Mouse (Mus musculus) MEL (cell line): Measurements from ENCODE around the gene Cyp1a2. TPM values are rescaled to one million over a fixed set of nuclear protein-coding genes. Genes with fewer than 3 reads are reported as not detected.

Experiments
- DNase-seq: peaks from one replicate; pipeline ENCODE4 v3.0.0; 2011; ENCODE audit warnings: low read depth, low spot score
- H3K27ac ChIP-seq: 2 replicates; pipeline ENCODE4 v1.5.1; 2012; ENCODE audit warnings: low read depth, mild to moderate bottlenecking, control low read depth, low read length, moderate library complexity; ENCODE audit not compliant: control insufficient read depth
- H3K27me3 ChIP-seq, 2 experiments: fragments of 150-350 bp in 1 of 2; sonication (generic) in 1 of 2; 2 replicates each; pipeline ENCODE4 v1.6.1; 2012; ENCODE audit warnings: low read length in 2 of 2, mild to moderate bottlenecking in 2 of 2, improper control_type of control experiment in 1 of 2, moderate library complexity in 1 of 2; ENCODE audit not compliant: insufficient read depth in 2 of 2, control insufficient read depth in 1 of 2
- H3K36me3 ChIP-seq, 2 experiments: 2 replicates each; pipeline ENCODE4 v1.6.1; 2012 to 2014; ENCODE audit warnings: low read length in 2 of 2, improper control_type of control experiment in 1 of 2, inconsistent platforms in 1 of 2, mild to moderate bottlenecking in 1 of 2; ENCODE audit not compliant: insufficient read depth in 2 of 2, control insufficient read depth in 1 of 2
- H3K4me1 ChIP-seq, 2 experiments: fragments of 150-350 bp in 1 of 2; sonication (generic) in 1 of 2; 2 replicates each; pipeline ENCODE4 v1.6.1; 2012; ENCODE audit warnings: low read length in 2 of 2, improper control_type of control experiment in 1 of 2, mild to moderate bottlenecking in 1 of 2; ENCODE audit not compliant: insufficient read depth in 2 of 2, control insufficient read depth in 1 of 2
- H3K4me3 ChIP-seq, 2 experiments: fragments of 150-350 bp in 1 of 2; sonication (generic) in 1 of 2; 2 replicates each; pipeline ENCODE4 v1.5.1; 2012; ENCODE audit warnings: low read depth in 2 of 2, low read length in 2 of 2, mild to moderate bottlenecking in 2 of 2, moderate library complexity in 2 of 2, control low read depth in 1 of 2, improper control_type of control experiment in 1 of 2; ENCODE audit not compliant: control insufficient read depth in 1 of 2, insufficient read depth in 1 of 2
- H3K79me2 ChIP-seq: 2 replicates; pipeline ENCODE4 v1.6.1; 2012; ENCODE audit warnings: mild to moderate bottlenecking, low read length, moderate library complexity; ENCODE audit not compliant: control insufficient read depth, poor library complexity, insufficient read depth
- H3K9ac ChIP-seq: 2 replicates; pipeline ENCODE4 v1.6.1; 2012; ENCODE audit warnings: low read depth, mild to moderate bottlenecking, control low read depth, low read length, moderate library complexity; ENCODE audit not compliant: control insufficient read depth, poor library complexity, severe bottlenecking
- H3K9me3 ChIP-seq: fragments of 150-350 bp; sonication (generic); replicated peaks from 2 replicates; pipeline ENCODE4 v1.6.1; 2012; ENCODE audit warnings: mild to moderate bottlenecking, low read length, improper control_type of control experiment, moderate library complexity; ENCODE audit not compliant: insufficient read depth
- BHLHE40 ChIP-seq: IDR thresholded peaks from 2 replicates; pipeline ENCODE4 v1.6.1; 2012; ENCODE audit warnings: low read depth, mild to moderate bottlenecking, inconsistent platforms, low read length, improper control_type of control experiment, borderline replicate concordance
- CHD1 ChIP-seq: IDR thresholded peaks from 2 replicates; pipeline ENCODE4 v1.6.1; 2012; ENCODE audit warnings: low read depth, mild to moderate bottlenecking, inconsistent platforms, low read length, improper control_type of control experiment
- CHD2 ChIP-seq: IDR thresholded peaks from 2 replicates; pipeline ENCODE4 v1.6.1; 2011; ENCODE audit warnings: low read length, improper control_type of control experiment
- E2F4 ChIP-seq: IDR thresholded peaks from 2 replicates; pipeline ENCODE4 v1.6.1; 2011; ENCODE audit warnings: low read depth, low read length, improper control_type of control experiment, borderline replicate concordance
- ELF1 ChIP-seq: IDR thresholded peaks from 2 replicates; pipeline ENCODE4 v1.6.1; 2014; ENCODE audit warnings: low read depth, mild to moderate bottlenecking, inconsistent platforms, low read length, improper control_type of control experiment, moderate library complexity
- ETS1 ChIP-seq: IDR thresholded peaks from 2 replicates; pipeline ENCODE4 v1.6.1; 2012; ENCODE audit warnings: low read depth, mild to moderate bottlenecking, inconsistent platforms, low read length, improper control_type of control experiment, moderate library complexity
- GABPA ChIP-seq: IDR thresholded peaks from 2 replicates; pipeline ENCODE4 v1.6.1; 2012; ENCODE audit warnings: low read depth, mild to moderate bottlenecking, inconsistent platforms, low read length, improper control_type of control experiment, moderate library complexity
- GATA1 ChIP-seq: IDR thresholded peaks from 2 replicates; pipeline ENCODE4 v1.6.1; 2011; ENCODE audit warnings: low read depth, low read length, improper control_type of control experiment
- HCFC1 ChIP-seq: IDR thresholded peaks from 2 replicates; pipeline ENCODE4 v1.6.1; 2012; ENCODE audit warnings: low read depth, mild to moderate bottlenecking, inconsistent platforms, low read length, improper control_type of control experiment, moderate library complexity
- JUND ChIP-seq: IDR thresholded peaks from 2 replicates; pipeline ENCODE4 v1.6.1; 2011; ENCODE audit warnings: low read depth, mild to moderate bottlenecking, improper control_type of control experiment, low read length
- MAX ChIP-seq: IDR thresholded peaks from 2 replicates; pipeline ENCODE4 v1.6.1; 2011; ENCODE audit warnings: low read length, improper control_type of control experiment
- MAZ ChIP-seq: IDR thresholded peaks from 2 replicates; pipeline ENCODE4 v1.6.1; 2012; ENCODE audit warnings: low read depth, mild to moderate bottlenecking, inconsistent platforms, low read length, improper control_type of control experiment
- MEF2A ChIP-seq: IDR thresholded peaks from 2 replicates; pipeline ENCODE4 v1.6.1; 2014; ENCODE audit warnings: low read depth, mild to moderate bottlenecking, inconsistent platforms, low read length, improper control_type of control experiment; ENCODE audit not compliant: poor library complexity, insufficient replicate concordance, severe bottlenecking; ENCODE audit errors: extremely low read depth
- MXI1 ChIP-seq: IDR thresholded peaks from 2 replicates; pipeline ENCODE4 v1.6.1; 2011; ENCODE audit warnings: mild to moderate bottlenecking, low read depth, low read length, improper control_type of control experiment
- NELFE ChIP-seq: IDR thresholded peaks from 2 replicates; pipeline ENCODE4 v1.6.1; 2011; ENCODE audit warnings: low read depth, low read length, improper control_type of control experiment
- NRF1 ChIP-seq: IDR thresholded peaks from 2 replicates; pipeline ENCODE4 v1.6.1; 2014; ENCODE audit warnings: low read depth, mild to moderate bottlenecking, inconsistent platforms, low read length, improper control_type of control experiment, moderate library complexity; ENCODE audit not compliant: poor library complexity, insufficient read depth, severe bottlenecking
- POLR2A ChIP-seq, 2 experiments: IDR thresholded peaks; 2 replicates each; pipeline ENCODE4 v1.6.1; 2011 to 2012; ENCODE audit warnings: low read length in 2 of 2, mild to moderate bottlenecking in 2 of 2, control low read depth in 1 of 2, improper control_type of control experiment in 1 of 2, low read depth in 1 of 2, moderate library complexity in 1 of 2; ENCODE audit not compliant: control insufficient read depth in 1 of 2, insufficient read depth in 1 of 2, poor library complexity in 1 of 2
- POLR2AphosphoS2 ChIP-seq: IDR thresholded peaks from 2 replicates; pipeline ENCODE4 v1.6.1; 2011; ENCODE audit warnings: low read length, improper control_type of control experiment
- POLR2AphosphoS5 ChIP-seq: IDR thresholded peaks from 2 replicates; pipeline ENCODE4 v1.6.1; 2012; ENCODE audit warnings: low read depth, borderline replicate concordance, mild to moderate bottlenecking, inconsistent platforms, low read length, moderate library complexity, mixed read lengths
- RAD21 ChIP-seq: IDR thresholded peaks from 2 replicates; pipeline ENCODE4 v1.6.1; 2011; ENCODE audit warnings: mild to moderate bottlenecking, low read depth, low read length, improper control_type of control experiment
- RCOR1 ChIP-seq: IDR thresholded peaks from 2 replicates; pipeline ENCODE4 v1.6.1; 2012; ENCODE audit warnings: low read depth, mild to moderate bottlenecking, inconsistent platforms, low read length, improper control_type of control experiment
- SIN3A ChIP-seq: IDR thresholded peaks from 2 replicates; pipeline ENCODE4 v1.6.1; 2012; ENCODE audit warnings: low read length, improper control_type of control experiment, inconsistent platforms
- TCF12 ChIP-seq: IDR thresholded peaks from 2 replicates; pipeline ENCODE4 v1.6.1; 2014; ENCODE audit warnings: low read depth, mild to moderate bottlenecking, inconsistent platforms, low read length, improper control_type of control experiment, moderate library complexity
- USF1 ChIP-seq: IDR thresholded peaks from 2 replicates; pipeline ENCODE4 v1.6.1; 2014; ENCODE audit warnings: low read depth, mild to moderate bottlenecking, inconsistent platforms, low read length, improper control_type of control experiment, moderate library complexity
- USF2 ChIP-seq, 2 experiments: IDR thresholded peaks; 2 replicates each; pipeline ENCODE4 v1.6.1; 2011 to 2012; ENCODE audit warnings: improper control_type of control experiment in 2 of 2, low read length in 2 of 2, borderline replicate concordance in 1 of 2, inconsistent platforms in 1 of 2, low read depth in 1 of 2, mild to moderate bottlenecking in 1 of 2; ENCODE audit not compliant: insufficient read depth in 1 of 2
- ZC3H11A ChIP-seq: IDR thresholded peaks from 2 replicates; pipeline ENCODE4 v1.6.1; 2012; ENCODE audit warnings: low read depth, mild to moderate bottlenecking, inconsistent platforms, low read length, improper control_type of control experiment
- ZNF384 ChIP-seq: IDR thresholded peaks from 2 replicates; pipeline ENCODE4 v1.6.1; 2012; ENCODE audit warnings: low read depth, mild to moderate bottlenecking, inconsistent platforms, low read length, improper control_type of control experiment
- polyA plus RNA-seq, 2 experiments: library from polyadenylated mRNA; stranded (reverse) in 1 of 2; unstranded in 1 of 2; fragments of >175 nt in 1 of 2; fragments of >200 nt in 1 of 2; gene quantifications; 2 replicates each; pipeline versions ENCODE4 v1.2.1 to v1.2.4; 2012; ENCODE audit warnings: low replicate concordance in 2 of 2, low read depth in 1 of 2; ENCODE audit not compliant: insufficient read length in 2 of 2, insufficient read depth in 1 of 2, missing spikeins in 1 of 2
- total RNA-seq: library from RNA; depleted of rRNA; stranded (reverse); fragments of 300-350 nt; gene quantifications from 2 replicates; pipeline ENCODE4 v1.2.3, GENCODE M21; 2012

Gene Cyp1a2
- total and polyA plus RNA-seq, 3 experiments: not detected

DNA sequence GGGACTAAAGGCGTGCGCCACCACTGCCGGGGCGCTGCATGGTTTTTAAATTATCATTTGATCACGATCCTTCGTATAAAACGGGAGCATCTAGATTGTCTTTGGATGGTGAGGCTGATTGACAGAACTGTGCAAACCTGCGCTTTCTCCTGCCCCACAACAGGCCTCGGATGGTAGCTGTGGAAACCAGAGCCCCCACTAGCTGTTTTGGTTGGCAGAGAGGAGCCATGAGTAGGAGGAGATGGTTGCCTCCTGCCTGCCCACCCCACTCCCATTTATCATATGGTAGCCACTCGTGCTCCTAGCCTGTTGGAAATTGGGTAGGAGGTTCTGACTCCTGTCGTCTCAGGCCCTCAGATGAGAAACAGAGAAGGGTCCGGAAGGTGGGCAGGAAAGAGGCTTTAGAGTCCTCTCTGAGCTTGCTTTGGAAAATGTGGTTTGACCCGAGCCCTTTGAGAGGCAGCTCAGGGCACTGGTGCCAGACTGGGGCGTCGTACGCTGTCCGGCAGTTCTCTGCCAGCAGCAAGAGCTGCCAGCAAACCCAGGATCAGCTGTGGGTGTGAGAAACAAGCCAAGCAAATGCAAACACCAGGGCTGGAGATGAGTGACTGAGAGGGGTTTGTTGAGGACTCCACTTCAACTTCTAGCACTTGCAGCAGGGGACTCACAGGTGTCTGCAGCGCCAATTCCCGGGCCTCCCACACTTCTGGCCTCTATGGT is 26.7 kb downstream of the Cyp1a2 start:
- no peak overlapping the region for H3K4me3 ChIP-seq
- DNase-seq: no peak
- peaks cover 0 to 12% of the 10 kb centered on the region in 2 experiments; a peak in 2 of 4 replicates for H3K36me3 ChIP-seq
- H3K4me1 ChIP-seq: peaks cover 5 to 12% of the 10 kb centered on the region in 2 experiments; a peak in 3 of 4 replicates
- no peaks in the 10 kb centered on the region for H3K9me3 ChIP-seq
- no peak overlapping the region for H3K27ac ChIP-seq
- no peak for TF ChIP-seq MXI1
- TF ChIP-seq ELF1: no peak
- no peak for TF ChIP-seq GABPA
- no peak for TF ChIP-seq SIN3A
- no peak for TF ChIP-seq JUND
- TF ChIP-seq HCFC1: no peak
- no peak for TF ChIP-seq RAD21
- no peak for TF ChIP-seq GATA1
- no peak for TF ChIP-seq POLR2A (IDR thresholded peaks at IDR 0.05; ENCODE audit: control insufficient read depth in 1 of 2, insufficient read depth in 1 of 2, low read depth in 1 of 2, low read length in 2 of 2, poor library complexity in 1 of 2)
- no peak for TF ChIP-seq ZNF384
- no peak for TF ChIP-seq USF1
- no peak for TF ChIP-seq MAX
- no peak for TF ChIP-seq NELFE
- TF ChIP-seq POLR2AphosphoS2: no peak
- no peak for TF ChIP-seq CHD2
- no peak for TF ChIP-seq MEF2A
- no peak for TF ChIP-seq CHD1
- no peak for TF ChIP-seq TCF12
- TF ChIP-seq ETS1: no peak
- no peaks in the 10 kb centered on the region for H3K79me2 ChIP-seq
- H3K27me3 ChIP-seq: no peaks in the 10 kb centered on the region
- no peak overlapping the region for H3K9ac ChIP-seq

DNA sequence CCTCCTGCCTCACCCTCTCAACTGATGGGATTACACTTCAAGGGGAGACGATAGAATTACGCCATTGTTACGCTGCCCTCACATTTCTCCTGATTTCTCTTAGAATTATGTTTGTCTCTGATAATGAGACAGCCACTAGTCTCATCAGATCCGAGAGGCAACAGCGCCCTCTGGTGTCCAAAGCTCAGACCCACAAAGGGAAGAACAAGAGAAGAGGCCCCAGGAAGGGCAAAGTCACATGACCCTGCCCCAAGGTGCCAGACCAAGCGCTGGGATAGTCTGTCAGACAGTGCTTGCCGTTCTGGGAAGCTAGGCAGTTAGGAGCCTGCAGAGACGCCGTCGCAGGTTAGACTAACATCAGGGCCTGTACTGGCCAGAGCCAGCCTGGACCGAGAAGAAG is 27.8 kb downstream of the Cyp1a2 start:
- Histone ChIP-seq H3K36me3 (peaks cover 0 to 12% of the 10 kb centered on the region in 2 experiments; a peak in 2 of 4 replicates), H3K79me2 (no peaks in the 10 kb centered on the region), H3K4me3 (peak overlapping the region; percentile 41 to 45), H3K4me1 (peaks cover 8 to 15% of the 10 kb centered on the region in 2 experiments; a peak in 3 of 4 replicates), H3K9ac (peak overlapping the region; percentile 57), H3K27me3 (no peaks in the 10 kb centered on the region), H3K9me3 (no peaks in the 10 kb centered on the region), H3K27ac (no peak overlapping the region)
- DNase-seq: peak; percentile 93
- TF ChIP-seq USF1 (peak; percentile 97), RCOR1 (peak; percentile 60; the same call in 1 of the 2 replicates), CHD2 (no peak), RAD21 (peak; percentile 100), POLR2AphosphoS2 (no peak), SIN3A (peak; percentile 91), ZNF384 (peak; percentile 80), MAZ (peak; percentile 57; the same call in 1 of the 2 replicates), E2F4 (0 out of 2 replicates have a peak, but pooled peaks have one; percentile 33), JUND (peak; percentile 71; the same call in 1 of the 2 replicates), MEF2A (no peak), NRF1 (no peak), USF2 (IDR thresholded peaks at IDR 0.05; ENCODE audit: borderline replicate concordance in 1 of 2, insufficient read depth in 1 of 2, low read depth in 1 of 2, low read length in 2 of 2) (peak; percentile 48 to 78; a peak in 2 of 4 replicates), NELFE (0 out of 2 replicates have a peak, but pooled peaks have one; percentile 20), TCF12 (peak; percentile 16; the same call in 1 of the 2 replicates), POLR2AphosphoS5 (no peak), GABPA (no peak), POLR2A (IDR thresholded peaks at IDR 0.05; ENCODE audit: control insufficient read depth in 1 of 2, insufficient read depth in 1 of 2, low read depth in 1 of 2, low read length in 2 of 2, poor library complexity in 1 of 2) (peak; percentile 40 to 44; a peak in 1 of 4 replicates), BHLHE40 (peak; percentile 74), ZC3H11A (peak; percentile 99), HCFC1 (peak; percentile 66), MXI1 (peak; percentile 63; the same call in 1 of the 2 replicates)
